Mouse (Mus musculus) liver, adult (tissue): ENCODE data around the gene Clic1.
A peak's percentile ranks its signal among the peaks of the same experiment; 100 is the strongest.

Experiments used
- GATA4 ChIP-seq: IDR thresholded peaks from 2 replicates; pipeline ENCODE4 v1.6.1; 2014; ENCODE audit warnings: mild to moderate bottlenecking, low read length; ENCODE audit not compliant: insufficient replicate concordance

The Clic1 gene

DNA sequence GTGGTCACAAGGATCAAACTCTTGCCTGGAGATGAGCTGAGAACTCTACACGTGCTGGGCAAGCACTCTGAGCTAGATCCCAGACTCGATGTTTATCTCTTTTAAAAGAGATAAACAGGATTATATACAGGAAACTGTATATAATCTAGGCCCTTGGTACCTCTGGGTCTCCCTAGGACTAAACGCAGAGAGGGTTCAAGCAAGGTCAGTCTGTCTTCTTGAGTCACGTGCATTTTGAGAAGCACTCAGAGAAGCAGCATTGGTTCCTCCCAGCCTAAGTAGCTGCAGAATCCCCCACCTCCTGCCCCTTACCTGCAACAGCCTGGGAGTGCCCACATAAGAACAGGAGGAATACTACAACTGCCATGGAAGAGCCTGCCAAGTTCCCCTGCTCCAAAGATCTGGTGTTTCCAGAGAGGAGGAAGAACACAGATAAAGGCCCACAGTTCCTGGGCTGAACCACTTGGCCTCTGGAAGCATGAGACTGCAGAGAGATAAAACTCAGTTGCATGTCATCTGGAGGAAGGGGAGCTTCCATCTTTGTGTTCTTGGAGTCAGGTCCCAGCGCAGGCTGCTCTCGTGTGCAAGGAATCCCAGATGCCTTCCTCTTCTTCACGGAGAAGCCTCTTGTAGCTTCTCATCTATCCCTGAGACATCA, 35.6 kb downstream of the Clic1 start, which contains the start of gene Ly6g6f:
Gene Ly6g6f, minus strand, starts transcription at position 403 of the 658 bp plus-strand sequence.
- TF ChIP-seq GATA4, result peak; percentile 76; the same call in 1 of the 2 replicates

DNA sequence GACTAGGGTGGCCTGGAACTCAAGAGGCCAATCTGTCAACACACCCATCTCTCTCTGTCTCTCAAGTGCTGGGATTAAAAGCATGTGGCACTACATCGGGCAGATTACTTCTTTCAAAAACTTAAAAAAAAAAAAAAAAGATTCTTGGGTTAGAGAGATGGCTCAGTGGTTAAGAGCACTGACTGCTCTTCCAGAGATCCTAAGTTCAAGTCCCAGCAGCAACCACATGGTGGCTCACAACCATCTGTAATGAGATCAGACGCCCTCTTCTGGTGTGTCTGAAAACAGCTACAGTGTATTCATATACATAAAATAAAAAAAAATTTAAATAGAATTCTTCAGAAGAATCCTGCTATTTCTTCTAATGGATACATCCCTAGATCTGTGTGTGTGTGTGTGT, 38.4 kb downstream of the Clic1 start:
- TF ChIP-seq GATA4, result no peak

DNA sequence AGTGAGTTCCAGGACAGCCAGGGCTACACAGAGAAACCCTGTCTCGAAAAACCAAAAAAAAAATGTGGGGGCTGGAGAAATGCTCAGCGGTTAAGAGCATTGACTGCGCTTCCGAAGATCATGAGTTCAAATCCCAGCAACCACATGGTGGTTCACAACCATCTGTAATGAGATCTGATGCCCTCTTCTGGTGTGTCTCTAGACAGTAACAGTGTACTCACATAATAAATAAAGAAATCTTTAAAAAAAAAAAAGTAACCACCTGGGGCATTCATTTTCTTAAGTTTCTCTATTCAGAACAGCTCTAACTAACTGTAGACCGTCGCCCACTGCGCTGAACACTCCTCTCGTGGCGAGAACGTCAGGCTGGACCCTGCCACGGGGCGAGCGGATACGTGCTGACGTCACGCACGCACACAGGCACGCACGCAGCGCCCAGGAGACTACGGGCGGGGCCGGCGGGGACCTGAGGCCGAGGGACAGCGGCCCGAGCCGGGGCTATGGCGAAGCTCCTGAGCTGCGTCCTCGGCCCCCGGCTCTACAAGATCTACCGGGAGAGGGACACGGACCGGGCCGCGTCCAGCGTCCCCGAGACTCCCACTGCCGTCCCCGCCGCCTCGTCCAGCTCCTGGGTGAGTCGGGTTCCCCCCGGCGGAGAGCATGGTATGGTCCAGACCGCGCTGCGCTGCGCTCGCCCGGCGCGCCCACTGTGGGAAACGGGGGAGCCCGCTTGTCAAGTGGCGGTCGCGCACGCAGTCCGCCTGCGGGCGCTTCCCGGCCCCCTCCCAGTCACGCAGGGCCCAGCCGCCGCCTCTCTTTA, 39.3 kb downstream of the Clic1 start, which contains the start of gene Abhd16a:
Gene Abhd16a, plus strand, starts transcription at position 439 of the 820 bp plus-strand sequence.
- TF ChIP-seq GATA4, result peak; percentile 35; the same call in 1 of the 2 replicates

DNA sequence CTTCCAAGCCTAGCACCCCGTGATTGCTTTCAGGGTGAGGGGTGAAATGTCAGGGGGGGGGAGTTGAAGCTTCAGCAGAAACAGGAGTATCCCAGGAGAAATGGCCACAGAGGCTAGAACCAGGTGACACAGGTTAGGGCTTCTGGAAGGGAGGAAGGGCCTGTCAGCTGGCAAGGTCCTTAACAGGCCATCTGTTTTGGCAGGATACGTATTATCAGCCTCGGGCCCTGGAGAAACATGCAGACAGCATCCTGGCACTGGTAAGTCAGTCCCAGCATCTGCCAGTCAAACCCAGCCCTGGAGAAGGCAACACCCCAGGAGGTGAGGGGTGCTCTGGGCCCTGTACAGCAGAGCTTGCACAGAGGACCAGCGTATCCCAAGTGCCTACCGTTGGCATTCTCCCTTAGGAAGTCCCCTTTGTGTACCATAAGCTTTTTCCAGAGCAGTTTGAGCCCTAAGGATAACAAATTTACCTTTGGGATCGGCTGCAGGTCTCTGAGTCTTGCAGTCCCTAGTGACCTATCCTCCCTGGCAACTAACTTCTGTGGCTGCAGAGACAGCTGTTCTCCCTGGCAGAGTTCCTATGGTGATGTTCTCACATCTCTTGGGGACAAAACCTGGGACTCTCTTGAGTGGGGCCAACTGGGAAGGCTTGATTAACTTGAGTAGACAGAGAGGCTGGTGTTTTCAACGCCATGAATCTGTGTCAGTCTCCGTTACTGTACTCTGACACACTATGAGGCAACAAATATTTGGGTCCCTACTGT, 40.6 kb downstream of the Clic1 start:
- TF ChIP-seq GATA4, result no peak; the same call in 1 of the 2 replicates

DNA sequence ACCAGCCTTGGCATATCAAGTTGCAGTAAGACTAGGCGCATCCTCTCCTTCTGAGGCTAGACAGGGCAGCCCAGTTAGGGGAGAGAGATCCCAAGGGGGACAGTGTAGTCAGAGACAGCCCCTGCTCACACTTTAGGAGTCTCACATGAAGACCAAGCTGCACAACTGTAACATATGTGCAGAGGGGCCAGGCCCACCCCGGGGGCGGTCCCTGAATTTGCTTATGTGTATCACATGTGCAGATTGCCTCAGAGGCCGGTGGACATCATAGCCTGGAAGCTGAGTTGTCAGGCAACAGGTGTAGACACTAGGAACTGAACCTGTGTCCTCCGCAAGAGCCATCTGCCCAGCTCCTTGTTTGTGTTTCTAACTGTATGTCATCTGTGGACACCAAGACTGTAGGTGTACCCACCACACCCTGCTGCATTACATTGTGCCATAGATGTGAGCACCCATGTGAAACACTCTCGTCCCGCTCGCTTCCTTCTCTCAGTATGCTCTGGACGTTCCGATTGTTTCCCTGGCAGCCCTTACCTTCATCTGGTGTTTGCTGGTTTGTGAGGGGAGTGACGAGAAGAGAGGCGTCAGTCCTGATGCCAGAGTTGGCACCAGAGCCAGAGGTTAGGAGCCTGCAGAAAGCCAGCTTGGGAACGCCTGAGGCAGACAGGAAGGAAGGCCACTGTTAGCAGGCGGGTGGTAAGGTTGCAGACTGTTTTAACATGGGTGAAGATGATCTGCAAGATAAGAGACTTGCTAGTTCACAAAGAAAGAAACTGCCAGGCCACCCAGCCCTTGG, 42.8 kb downstream of the Clic1 start:
- TF ChIP-seq GATA4, result no peak

DNA sequence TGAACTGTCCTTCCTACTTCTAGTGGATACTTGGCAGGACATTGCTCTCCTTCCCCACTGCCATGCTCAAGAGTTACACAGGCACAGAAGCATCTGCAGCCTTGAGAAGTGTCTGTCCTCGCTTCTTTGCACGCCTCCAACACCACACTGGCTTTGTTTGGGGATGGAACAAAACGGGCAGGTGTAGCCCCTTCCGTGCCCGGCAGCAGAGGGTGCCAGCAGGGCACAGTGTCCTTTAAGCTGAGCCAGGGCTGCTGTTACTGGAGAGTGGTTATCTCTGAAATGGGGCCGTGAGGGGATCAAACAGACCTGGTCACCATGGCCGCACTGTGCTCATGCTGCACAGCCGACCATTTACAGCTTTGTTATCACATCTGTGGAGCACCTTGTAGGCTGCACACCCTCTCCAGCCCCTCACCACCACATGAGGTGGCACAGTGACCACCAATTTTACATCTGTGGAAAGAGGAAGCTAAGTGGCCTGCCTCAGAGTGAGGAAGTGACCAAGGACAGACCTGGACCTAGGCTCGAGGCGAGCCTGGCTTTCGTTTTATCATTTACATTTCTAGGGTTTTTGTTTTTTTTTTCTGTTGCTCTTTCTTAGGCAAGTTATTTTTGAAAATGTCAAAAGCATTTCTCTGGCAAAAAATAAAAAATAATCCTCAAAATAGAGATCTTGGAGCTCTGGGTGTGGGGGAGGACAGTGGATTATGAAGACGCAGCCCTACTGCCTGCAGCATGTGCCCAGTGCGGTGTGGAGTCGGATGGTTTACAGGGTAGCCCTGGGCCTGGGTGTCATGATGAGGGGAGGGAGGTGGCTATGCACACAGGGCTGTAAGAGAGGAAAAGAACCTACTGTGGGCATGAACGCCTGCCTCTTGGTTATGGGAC, 45.0 kb downstream of the Clic1 start:
- TF ChIP-seq GATA4, result no peak

DNA sequence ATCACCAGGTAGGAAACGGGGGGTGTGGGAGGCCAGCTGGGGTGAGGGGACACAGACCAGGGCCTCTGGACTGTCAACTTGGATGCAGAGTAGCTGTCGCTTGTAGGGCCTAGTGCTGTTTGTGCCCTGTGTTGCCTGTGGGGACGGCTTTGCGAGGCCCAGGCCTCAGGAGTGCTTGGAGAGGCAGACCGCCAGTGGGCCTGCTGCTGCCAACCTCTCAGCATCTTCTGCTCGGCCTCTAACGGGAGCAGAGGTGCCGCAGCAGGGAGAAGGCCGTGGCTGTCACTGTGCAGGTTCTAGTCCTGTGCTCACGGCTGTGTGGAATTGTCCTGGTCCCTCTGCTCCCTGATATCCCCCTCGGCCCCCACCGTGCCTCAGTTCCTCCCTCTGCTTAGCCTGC, 46.8 kb downstream of the Clic1 start:
- no peak for TF ChIP-seq GATA4

DNA sequence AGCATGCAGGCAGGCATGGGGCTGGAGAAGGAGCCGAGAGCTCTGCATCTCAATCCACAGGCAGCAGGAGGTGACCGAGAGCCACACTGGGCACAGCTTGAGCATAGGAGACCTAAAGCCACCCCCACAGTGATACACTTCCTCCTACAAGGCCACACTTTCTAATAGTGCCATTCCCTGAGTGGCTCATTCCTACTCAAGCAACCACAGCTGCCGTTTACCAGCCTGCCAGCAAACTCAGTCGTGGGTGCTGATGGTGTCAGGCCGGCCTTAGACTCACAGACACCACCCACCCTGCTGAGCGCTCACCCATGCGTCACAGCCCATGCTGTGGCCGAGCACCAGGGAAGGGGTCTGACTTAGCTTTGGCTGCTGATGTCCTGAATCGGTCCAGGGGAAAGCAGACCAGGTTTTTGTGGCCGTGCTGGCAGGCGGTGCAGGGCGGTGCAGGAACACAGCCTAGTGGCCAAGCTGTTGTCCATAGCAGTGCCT, 47.4 kb downstream of the Clic1 start:
- TF ChIP-seq GATA4, result no peak

DNA sequence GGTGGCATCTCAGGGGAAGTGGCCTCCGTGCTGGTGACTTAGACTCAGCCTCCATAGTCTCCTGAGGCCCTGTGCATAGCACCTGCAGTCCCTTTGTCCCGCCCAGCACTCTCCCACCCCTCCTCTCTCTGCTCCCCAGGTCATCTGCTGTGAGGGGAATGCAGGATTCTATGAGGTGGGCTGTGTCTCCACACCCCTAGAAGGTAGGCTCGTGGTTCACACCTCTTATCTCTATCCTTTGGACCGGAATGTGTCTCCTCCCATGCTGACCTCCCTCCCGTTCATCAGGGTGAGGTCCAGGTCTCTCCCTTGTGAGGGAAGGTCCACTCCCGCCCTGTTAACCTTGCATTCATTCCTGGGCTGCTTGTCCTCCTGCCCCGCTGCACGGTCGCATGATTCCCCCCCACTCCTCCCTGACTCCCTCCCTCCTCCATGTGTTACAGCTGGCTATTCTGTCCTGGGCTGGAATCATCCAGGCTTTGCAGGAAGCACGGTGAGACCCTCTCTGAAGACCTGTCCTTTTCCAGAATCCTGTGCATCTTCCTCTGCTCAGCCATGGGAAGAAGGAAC, 50.5 kb downstream of the Clic1 start:
- TF ChIP-seq GATA4, result no peak

DNA sequence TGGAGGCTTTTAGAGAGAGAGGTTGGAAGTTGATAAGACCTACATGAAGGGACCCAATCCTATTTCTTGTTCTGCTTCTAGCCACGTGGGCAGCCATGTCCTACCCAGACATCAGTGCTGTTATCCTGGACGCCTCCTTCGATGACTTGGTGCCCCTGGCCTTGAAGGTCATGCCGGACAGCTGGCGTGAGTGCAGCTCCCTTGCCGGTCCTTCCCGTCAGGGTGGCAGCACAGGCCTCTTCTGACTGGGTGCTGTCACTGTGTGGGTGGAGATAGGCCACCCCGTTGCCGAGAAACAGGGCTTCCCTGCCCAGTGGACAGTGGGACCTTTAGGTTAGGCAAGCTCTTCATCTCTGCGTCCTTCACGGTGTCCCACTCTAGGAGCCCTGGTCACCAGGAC, 51.4 kb downstream of the Clic1 start:
- no peak for TF ChIP-seq GATA4

DNA sequence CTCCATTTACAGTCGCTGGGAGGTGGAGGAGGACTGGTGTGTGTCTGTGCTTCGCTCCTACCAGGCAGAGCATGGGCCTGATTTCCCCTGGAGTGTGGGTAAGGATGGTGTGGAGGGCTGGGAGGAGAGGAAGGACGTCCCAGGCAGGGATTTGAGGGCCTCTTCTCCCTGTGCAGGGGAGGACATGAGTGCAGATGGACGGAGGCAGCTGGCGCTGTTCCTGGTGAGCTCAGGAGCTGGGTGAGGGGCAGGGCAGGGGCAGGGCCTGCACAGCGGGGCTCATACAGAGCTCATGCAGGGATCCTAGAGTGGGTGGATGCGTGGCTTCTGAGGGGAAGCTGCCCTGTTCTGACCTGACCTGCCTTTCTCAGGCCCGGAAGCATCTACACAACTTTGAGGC, 52.5 kb downstream of the Clic1 start:
- no peak for TF ChIP-seq GATA4

DNA sequence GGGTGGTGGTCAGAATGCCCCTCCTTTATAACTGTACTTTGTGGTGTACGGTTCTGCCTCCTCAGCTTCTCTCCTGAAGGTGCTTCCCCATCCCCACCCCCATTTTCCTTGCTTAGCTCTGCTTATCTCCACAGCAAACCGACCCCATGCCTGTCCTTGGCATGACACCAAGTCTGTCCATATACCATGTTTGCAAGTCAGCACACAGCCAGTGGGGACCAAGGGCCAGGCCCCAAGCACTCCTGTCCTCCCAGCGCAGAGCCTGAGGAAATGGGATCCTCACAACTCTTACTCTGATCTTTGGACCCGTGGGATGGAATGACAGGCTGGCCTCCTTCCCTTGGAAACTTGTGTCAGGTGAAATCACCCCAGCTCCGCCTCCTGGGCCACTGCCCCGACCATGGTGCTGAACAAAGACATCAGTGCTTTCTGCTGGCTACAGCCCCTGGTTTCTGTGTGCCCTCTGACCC, 53.5 kb downstream of the Clic1 start:
- no peak for TF ChIP-seq GATA4

DNA sequence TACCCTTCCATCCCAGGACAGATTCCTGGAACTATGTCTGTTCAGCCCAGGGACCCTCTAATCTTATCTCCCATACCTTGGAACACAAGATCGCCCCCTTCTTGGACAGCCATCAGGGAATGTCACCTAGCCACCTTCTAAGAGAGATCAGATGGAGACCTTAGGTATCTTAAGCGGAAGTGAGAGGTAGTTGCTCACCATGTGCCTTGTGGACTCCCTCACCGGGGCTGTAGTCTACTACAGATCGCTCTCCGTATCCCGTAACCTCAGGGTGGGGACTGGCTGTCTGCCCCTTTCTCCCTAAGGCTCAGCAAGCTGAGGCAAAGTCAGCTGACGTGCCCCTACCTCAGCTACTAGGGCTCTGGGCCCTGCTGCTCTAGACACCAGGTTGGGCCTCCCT, 54.3 kb downstream of the Clic1 start:
- no peak for TF ChIP-seq GATA4
